Mouse (Mus musculus) forebrain, embryonic 16.5 days (tissue): ENCODE results near the gene Tns1. TPM values are rescaled to one million over a fixed set of nuclear protein-coding genes. Genes with fewer than 3 reads are reported as not detected.

Source experiments
- ATAC-seq: fragments of 200-750 bp; cut with Nextera tagmentation; 2 replicates; pipeline ENCODE4 v1.8.0; 2017; ENCODE audit warnings: mild to moderate bottlenecking, moderate library complexity
- H3K27ac ChIP-seq: fragments of 300-500 bp; sonication (generic); 2 replicates; pipeline ENCODE4 v1.5.1; 2014; ENCODE audit warnings: low read length, control low read depth
- H3K27me3 ChIP-seq: fragments of 300-500 bp; sonication (generic); replicated peaks from 2 replicates; pipeline ENCODE4 v1.6.1; 2014; ENCODE audit warnings: low read length; ENCODE audit not compliant: control insufficient read depth, insufficient read depth
- H3K36me3 ChIP-seq: fragments of 300-500 bp; sonication (generic); 2 replicates; pipeline ENCODE4 v1.6.1; 2014; ENCODE audit not compliant: control insufficient read depth, insufficient read depth
- H3K4me1 ChIP-seq: fragments of 300-500 bp; sonication (generic); replicated peaks from 2 replicates; pipeline ENCODE4 v1.6.1; 2014; ENCODE audit warnings: low read length; ENCODE audit not compliant: control insufficient read depth, insufficient read depth
- H3K4me2 ChIP-seq: fragments of 300-500 bp; sonication (generic); 2 replicates; pipeline ENCODE4 v1.6.1; 2014; ENCODE audit warnings: mild to moderate bottlenecking, low read length, control low read depth
- H3K4me3 ChIP-seq: fragments of 300-500 bp; sonication (generic); replicated peaks from 2 replicates; pipeline ENCODE4 v1.5.1; 2014; ENCODE audit warnings: mild to moderate bottlenecking, low read length, control low read depth
- H3K9ac ChIP-seq: fragments of 300-500 bp; sonication (generic); replicated peaks from 2 replicates; pipeline ENCODE4 v1.6.1; 2014; ENCODE audit warnings: low read depth, low read length, control low read depth
- H3K9me3 ChIP-seq: fragments of 300-500 bp; sonication (generic); 2 replicates; pipeline ENCODE4 v1.6.1; 2016; ENCODE audit warnings: low read length; ENCODE audit not compliant: control insufficient read depth
- WGBS: fragments of 180-500 bp; shearing (Covaris S2); extraction: QIAGEN DNeasy Blood & Tissue Kit; methylation state at CpG from one replicate; pipeline ENCODE4 v1.1.7; 2014; 5-methylcytosine and 5-hydroxymethylcytosine counted together
- polyA plus RNA-seq: library from polyadenylated mRNA; unstranded; fragments of >200 nt; fragmentation: Nextera tagmentation; extraction: Ambion mirVana; gene quantifications from 2 replicates; pipeline ENCODE4 v1.2.1, GENCODE M21; 2015

Tns1 gene
- polyA plus RNA-seq, 1 experiment from 2014 or later = 10.7 TPM

- Histone ChIP-seq H3K9me3 (no peaks in the 10 kb centered on the region), H3K27me3 (no peaks in the 10 kb centered on the region), H3K9ac (no peak overlapping the region), H3K27ac (no peak overlapping the region), H3K4me3 (no peak overlapping the region), H3K36me3 (no peaks in the 10 kb centered on the region), H3K4me2 (no peak overlapping the region), H3K4me1 (no peaks in the 10 kb centered on the region)
- WGBS = 81% methylated on average over 5 of the region's 5 CpGs
- ATAC-seq = no peak
These were observed 66.7 kb downstream of the Tns1 start for GRCm38 (mm10) chr1:74057501-74057900.

- H3K9me3 ChIP-seq = no peaks in the 10 kb centered on the region
- 91% methylated on average over 4 of the region's 4 CpGs for WGBS
- no peak for ATAC-seq
- H3K4me2 ChIP-seq = no peak overlapping the region
- no peaks in the 10 kb centered on the region for H3K27me3 ChIP-seq
- no peak overlapping the region for H3K9ac ChIP-seq
- H3K27ac ChIP-seq = no peak overlapping the region
- no peak overlapping the region for H3K4me3 ChIP-seq
- H3K4me1 ChIP-seq = no peaks in the 10 kb centered on the region
- H3K36me3 ChIP-seq = no peaks in the 10 kb centered on the region
These were observed 68.7 kb downstream of the Tns1 start for GRCm38 (mm10) chr1:74055552-74055951.

DNA sequence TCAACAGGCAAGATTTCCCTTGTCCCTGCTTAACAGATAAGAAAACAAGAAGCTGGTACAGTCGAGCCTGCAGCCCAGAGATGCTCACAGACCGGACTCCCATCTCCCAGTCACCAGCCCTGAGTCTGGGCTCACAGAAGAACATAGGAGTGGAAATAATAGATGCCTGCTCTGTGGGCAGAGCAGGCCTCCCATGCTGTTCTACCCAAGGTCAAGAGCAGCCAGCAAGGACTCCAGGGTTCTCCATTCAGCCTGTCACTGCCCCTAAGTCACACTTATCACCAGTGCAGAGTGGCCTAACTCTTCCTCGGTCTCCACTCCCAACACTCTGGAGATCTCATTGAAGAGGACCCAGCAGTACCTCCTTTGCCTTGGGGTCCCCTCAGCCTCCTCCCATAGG lies 69.8 kb downstream of the Tns1 start:
- 74% methylated on average over 3 of the region's 3 CpGs for WGBS
- no peaks in the 10 kb centered on the region for H3K4me1 ChIP-seq
- no peak for ATAC-seq

DNA sequence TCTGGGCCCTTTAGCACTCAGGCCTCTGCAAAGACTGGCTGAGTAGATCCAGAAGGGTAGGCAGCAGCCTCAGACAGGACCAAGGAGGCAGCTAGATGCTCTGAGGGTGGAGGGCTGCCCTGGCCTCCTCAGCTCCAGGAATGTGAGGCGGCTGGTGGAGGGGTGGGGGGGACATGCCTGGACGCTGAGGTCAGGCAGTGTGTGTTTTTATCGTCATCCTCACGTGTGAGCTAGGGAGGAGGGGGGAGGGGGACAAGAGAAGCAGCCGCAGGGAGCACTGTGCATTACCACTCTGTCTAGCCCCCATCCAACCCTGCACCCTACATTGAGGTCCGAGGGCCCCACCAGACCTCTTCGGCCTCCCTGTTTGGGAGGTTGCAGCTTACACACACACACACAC lies 70.2 kb downstream of the Tns1 start:
- H3K9me3 ChIP-seq = no peaks in the 10 kb centered on the region
- H3K27me3 ChIP-seq = no peaks in the 10 kb centered on the region
- H3K4me2 ChIP-seq = no peak overlapping the region
- no peak overlapping the region for H3K9ac ChIP-seq
- H3K4me1 ChIP-seq = no peaks in the 10 kb centered on the region
- no peaks in the 10 kb centered on the region for H3K36me3 ChIP-seq
- ATAC-seq = no peak
- H3K4me3 ChIP-seq = no peak overlapping the region
- WGBS = 42% methylated on average over 7 of the region's 7 CpGs
- no peak overlapping the region for H3K27ac ChIP-seq

More for the DNA sequence above, 69.8 kb downstream of the Tns1 start:
- no peaks in the 10 kb centered on the region for H3K27me3 ChIP-seq
- no peaks in the 10 kb centered on the region for H3K36me3 ChIP-seq
- no peak overlapping the region for H3K4me3 ChIP-seq
- H3K9me3 ChIP-seq = no peaks in the 10 kb centered on the region
- no peak overlapping the region for H3K9ac ChIP-seq
- no peak overlapping the region for H3K4me2 ChIP-seq
- H3K27ac ChIP-seq = no peak overlapping the region

- WGBS = 80% methylated on average over 2 of the region's 2 CpGs
- Histone ChIP-seq H3K9me3 (no peaks in the 10 kb centered on the region), H3K4me3 (no peak overlapping the region), H3K4me1 (no peaks in the 10 kb centered on the region), H3K9ac (no peak overlapping the region), H3K27me3 (no peaks in the 10 kb centered on the region), H3K36me3 (no peaks in the 10 kb centered on the region), H3K4me2 (no peak overlapping the region), H3K27ac (no peak overlapping the region)
- no peak for ATAC-seq
These were observed 71.2 kb downstream of the Tns1 start for GRCm38 (mm10) chr1:74053068-74053467.

- WGBS = 65% methylated on average over 2 of the region's 2 CpGs
These were observed 72.9 kb downstream of the Tns1 start for GRCm38 (mm10) chr1:74051349-74051748.

DNA sequence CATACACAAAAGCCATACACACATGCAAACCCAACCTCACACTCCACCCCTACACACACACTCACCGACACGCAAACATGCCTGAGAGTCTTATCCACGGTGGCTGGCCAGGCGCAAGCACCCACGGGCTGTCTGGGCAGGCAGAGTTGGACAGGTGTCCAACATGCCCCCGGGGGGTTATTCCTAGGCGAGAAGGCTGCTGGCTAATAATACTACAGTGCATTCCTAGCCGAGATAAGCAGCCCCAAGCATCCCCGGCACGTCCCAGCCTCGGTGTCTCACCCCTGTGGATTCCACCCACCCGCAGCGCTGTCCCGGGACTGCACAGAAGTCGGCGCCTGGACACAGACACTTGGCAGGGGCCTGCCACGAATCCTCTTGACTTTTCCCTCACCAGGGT lies 74.8 kb downstream of the Tns1 start:
- no peaks in the 10 kb centered on the region for H3K36me3 ChIP-seq
- H3K27me3 ChIP-seq = no peaks in the 10 kb centered on the region
- no peak overlapping the region for H3K4me3 ChIP-seq
- no peak for ATAC-seq
- H3K9ac ChIP-seq = no peak overlapping the region
- H3K4me1 ChIP-seq = 0 out of 2 replicates have a peak, but pooled peaks cover 2% of the 10 kb centered on the region
- H3K9me3 ChIP-seq = no peaks in the 10 kb centered on the region
- 86% methylated on average over 17 of the region's 17 CpGs for WGBS
- no peak overlapping the region for H3K4me2 ChIP-seq
- no peak overlapping the region for H3K27ac ChIP-seq

More at GRCm38 (mm10) chr1:74051349-74051748, 72.9 kb downstream of the Tns1 start:
- Histone ChIP-seq H3K4me2 (no peak overlapping the region), H3K4me3 (no peak overlapping the region), H3K27me3 (no peaks in the 10 kb centered on the region), H3K9ac (no peak overlapping the region), H3K9me3 (no peaks in the 10 kb centered on the region), H3K4me1 (0 out of 2 replicates have a peak, but pooled peaks cover 2% of the 10 kb centered on the region), H3K27ac (no peak overlapping the region), H3K36me3 (no peaks in the 10 kb centered on the region)
- no peak for ATAC-seq

DNA sequence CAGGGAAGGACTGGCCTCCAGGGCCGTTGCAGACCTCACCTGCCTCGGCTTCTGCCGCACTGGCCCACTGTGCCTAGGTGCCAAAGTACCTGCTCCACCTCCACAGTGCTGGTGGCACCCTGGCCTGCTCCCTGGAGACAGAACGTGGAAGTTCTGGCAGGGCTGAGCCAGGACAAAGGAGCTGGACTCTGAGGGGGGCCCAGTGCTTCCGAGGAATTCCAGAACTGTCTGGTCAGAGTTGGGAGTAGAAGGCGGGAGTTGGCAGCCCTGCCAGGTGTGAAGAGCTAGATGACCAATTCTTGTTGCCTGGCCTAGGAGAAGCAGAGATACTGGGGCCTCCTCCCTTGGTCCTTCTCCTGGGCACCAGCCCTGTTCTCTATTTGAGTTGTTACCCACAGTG lies 76.5 kb downstream of the Tns1 start:
- Histone ChIP-seq H3K9me3 (no peaks in the 10 kb centered on the region), H3K27me3 (no peaks in the 10 kb centered on the region), H3K4me1 (peaks cover 12% of the 10 kb centered on the region), H3K4me3 (no peak overlapping the region), H3K27ac (no peak overlapping the region), H3K9ac (no peak overlapping the region), H3K36me3 (no peaks in the 10 kb centered on the region), H3K4me2 (no peak overlapping the region)
- ATAC-seq = no peak
- WGBS = 69% methylated on average over 6 of the region's 6 CpGs

- no peak overlapping the region for H3K4me2 ChIP-seq
- H3K9ac ChIP-seq = no peak overlapping the region
- no peaks in the 10 kb centered on the region for H3K36me3 ChIP-seq
- no peaks in the 10 kb centered on the region for H3K9me3 ChIP-seq
- no peak for ATAC-seq
- no peak overlapping the region for H3K27ac ChIP-seq
- H3K4me1 ChIP-seq = peaks cover 14% of the 10 kb centered on the region
- no peaks in the 10 kb centered on the region for H3K27me3 ChIP-seq
- no peak overlapping the region for H3K4me3 ChIP-seq
- 50% methylated on average over 2 of the region's 2 CpGs for WGBS
These were observed 76.9 kb downstream of the Tns1 start for GRCm38 (mm10) chr1:74047311-74047710.

- H3K4me1 ChIP-seq = peaks cover 14% of the 10 kb centered on the region
- no peaks in the 10 kb centered on the region for H3K9me3 ChIP-seq
- no peaks in the 10 kb centered on the region for H3K27me3 ChIP-seq
- no peak overlapping the region for H3K4me2 ChIP-seq
- no peaks in the 10 kb centered on the region for H3K36me3 ChIP-seq
- no peak overlapping the region for H3K4me3 ChIP-seq
- ATAC-seq = no peak
- H3K27ac ChIP-seq = no peak overlapping the region
- 92% methylated on average over 2 of the region's 2 CpGs for WGBS
- H3K9ac ChIP-seq = no peak overlapping the region
These were observed 79.2 kb downstream of the Tns1 start for GRCm38 (mm10) chr1:74045034-74045433.
